Mouse (Mus musculus): ENCODE results near the gene Ndufc1. TPM values are rescaled to one million over a fixed set of nuclear protein-coding genes. Genes with fewer than 3 reads are reported as not detected.
"Not testable (repeated sequence)": the region's sequence is repeated elsewhere in the genome, so short reads cannot be mapped to it uniquely, and the experiment has no call there.

Gene Ndufc1
- polyA plus RNA-seq, 1 experiment from 2014 or later: 924 TPM

DNA sequence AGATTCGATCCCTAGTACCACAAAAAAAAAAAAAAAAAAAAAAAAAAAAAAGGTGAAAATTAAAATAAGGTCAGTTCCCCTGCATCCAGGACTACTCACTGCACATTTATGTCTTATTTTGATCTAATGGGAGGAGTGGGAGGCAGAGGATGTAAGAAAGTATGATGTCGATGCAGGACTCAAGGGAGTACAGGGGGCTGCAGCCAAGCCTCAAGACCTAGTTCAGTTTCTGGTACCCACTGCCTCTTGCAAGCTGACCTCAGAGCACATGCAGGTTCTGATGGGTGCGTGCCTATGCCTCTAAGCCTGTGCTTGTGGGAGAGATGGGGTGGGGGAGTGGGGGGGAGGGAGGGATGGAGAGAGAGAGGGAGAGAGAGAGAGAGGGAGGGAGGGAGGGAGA, 13.9 kb downstream of the Ndufc1 start:
- Histone ChIP-seq H3K9ac (no peak overlapping the region), H3K4me3 (no peak overlapping the region), H3K27me3 (peaks cover 37% of the 10 kb centered on the region), H3K4me1 (peaks cover 16% of the 10 kb centered on the region), H3K36me3 (ENCODE audit: poor library complexity, severe bottlenecking) (no peaks in the 10 kb centered on the region), H3K27ac (no peak overlapping the region), H3K4me2 (no peak overlapping the region), H3K9me3 (replicated peaks) (no peaks in the 10 kb centered on the region)
- 61% methylated on average over 3 of the region's 3 CpGs for WGBS
- no peak for ATAC-seq

DNA sequence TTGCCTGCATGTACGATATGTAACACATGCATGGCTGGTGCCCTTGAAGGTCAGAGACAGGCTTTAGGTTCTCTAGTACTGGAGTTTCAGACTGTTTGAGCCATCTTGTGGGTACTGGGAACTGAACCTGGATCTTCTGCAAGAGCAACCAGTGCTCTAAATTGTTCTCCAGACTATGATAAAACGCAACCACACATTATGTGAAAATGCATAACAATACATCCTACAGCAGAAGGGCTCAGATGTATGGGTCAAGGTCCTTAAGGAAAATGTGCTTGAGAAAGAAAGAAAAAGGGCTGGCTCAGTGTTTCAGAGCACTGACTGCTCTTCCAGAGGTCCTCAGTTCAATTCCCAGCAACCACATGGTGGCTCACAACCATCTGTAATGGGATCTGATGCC, 15.1 kb downstream of the Ndufc1 start:
- ATAC-seq: no peak
- 94% methylated on average over 2 of the region's 2 CpGs for WGBS
- Histone ChIP-seq H3K4me1 (peaks cover 17% of the 10 kb centered on the region), H3K4me3 (no peak overlapping the region), H3K9ac (no peak overlapping the region), H3K27me3 (peaks cover 40% of the 10 kb centered on the region), H3K4me2 (no peak overlapping the region), H3K9me3 (replicated peaks) (no peaks in the 10 kb centered on the region), H3K36me3 (ENCODE audit: poor library complexity, severe bottlenecking) (no peaks in the 10 kb centered on the region), H3K27ac (no peak overlapping the region)

DNA sequence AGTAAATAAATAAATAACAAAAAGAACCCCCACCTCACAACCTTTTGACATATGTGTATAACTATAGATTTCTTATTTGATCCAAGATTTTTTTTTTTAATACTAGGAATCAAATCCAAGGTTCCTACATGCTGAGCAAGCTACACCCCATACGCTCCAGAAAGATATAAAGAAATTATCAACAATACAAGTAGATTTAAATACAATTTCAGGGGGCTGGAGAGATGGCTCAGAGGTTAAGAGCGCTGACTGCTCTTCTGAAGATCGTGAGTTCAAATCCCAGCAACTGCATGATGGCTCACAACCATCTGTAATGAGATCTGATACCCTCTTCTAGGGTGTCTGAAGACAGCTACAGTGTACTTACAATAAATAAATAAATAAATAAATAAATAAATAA, 15.8 kb downstream of the Ndufc1 start:
- not testable (repeated sequence) for H3K27ac ChIP-seq; H3K9ac ChIP-seq; H3K4me2 ChIP-seq; ATAC-seq; H3K36me3 ChIP-seq (ENCODE audit: poor library complexity, severe bottlenecking); H3K9me3 ChIP-seq (replicated peaks); H3K4me3 ChIP-seq
- Histone ChIP-seq H3K4me1 (peaks cover 14% of the 10 kb centered on the region), H3K27me3 (peaks cover 40% of the 10 kb centered on the region)
- WGBS: 93% methylated on average over 3 of the region's 3 CpGs

DNA sequence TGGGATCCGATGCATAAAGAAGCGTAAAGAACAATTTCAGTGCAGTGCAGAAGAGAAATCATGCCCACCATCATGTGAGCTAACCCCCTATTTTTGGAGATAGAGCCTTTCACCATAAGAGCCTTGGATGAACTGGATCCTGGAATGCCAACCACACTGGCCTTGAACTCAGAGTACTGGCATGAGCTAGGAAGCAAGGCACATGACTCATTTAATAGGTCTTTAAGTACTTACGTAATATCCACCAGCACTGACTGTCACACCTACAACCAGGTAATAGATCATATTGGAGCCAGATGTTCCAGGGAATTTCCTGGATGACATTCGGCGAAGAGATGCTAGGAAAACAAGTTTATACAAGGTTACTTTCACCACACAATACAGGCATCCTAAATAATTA, 17.2 kb downstream of the Ndufc1 start:
- H3K36me3 ChIP-seq (ENCODE audit: poor library complexity, severe bottlenecking): no peaks in the 10 kb centered on the region
- H3K4me2 ChIP-seq: no peak overlapping the region
- peaks cover 29% of the 10 kb centered on the region for H3K27me3 ChIP-seq
- H3K4me1 ChIP-seq: peaks cover 11% of the 10 kb centered on the region
- WGBS: 97% methylated on average over 5 of the region's 5 CpGs
- no peak for ATAC-seq
- H3K4me3 ChIP-seq: no peak overlapping the region
- no peak overlapping the region for H3K9ac ChIP-seq
- no peaks in the 10 kb centered on the region for H3K9me3 ChIP-seq (replicated peaks)
- no peak overlapping the region for H3K27ac ChIP-seq

DNA sequence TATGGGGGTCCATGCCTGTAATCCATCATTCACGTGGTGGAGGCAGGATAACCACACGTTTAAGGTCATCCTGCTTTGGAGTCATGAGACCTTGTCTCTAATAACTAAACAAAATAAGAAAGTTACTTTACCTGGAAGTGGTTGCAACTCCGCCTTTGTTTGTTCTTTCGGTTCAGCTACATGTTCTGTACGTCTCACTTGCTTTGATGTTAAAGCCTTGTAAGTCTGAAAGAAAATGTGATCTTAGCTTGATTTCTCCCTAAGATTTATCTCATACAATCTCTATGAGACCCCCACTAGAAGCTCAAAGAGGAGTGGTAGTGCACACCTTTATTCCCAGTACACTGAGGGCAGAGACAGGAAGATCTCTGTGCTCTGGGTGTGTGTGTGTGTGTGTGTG, 17.7 kb downstream of the Ndufc1 start:
- Histone ChIP-seq H3K4me1 (peaks cover 6% of the 10 kb centered on the region), H3K36me3 (ENCODE audit: poor library complexity, severe bottlenecking) (no peaks in the 10 kb centered on the region), H3K9ac (no peak overlapping the region), H3K4me3 (no peak overlapping the region), H3K27ac (no peak overlapping the region), H3K4me2 (no peak overlapping the region), H3K9me3 (replicated peaks) (no peaks in the 10 kb centered on the region), H3K27me3 (peaks cover 24% of the 10 kb centered on the region)
- no peak for ATAC-seq
- 91% methylated on average over 5 of the region's 5 CpGs for WGBS

DNA sequence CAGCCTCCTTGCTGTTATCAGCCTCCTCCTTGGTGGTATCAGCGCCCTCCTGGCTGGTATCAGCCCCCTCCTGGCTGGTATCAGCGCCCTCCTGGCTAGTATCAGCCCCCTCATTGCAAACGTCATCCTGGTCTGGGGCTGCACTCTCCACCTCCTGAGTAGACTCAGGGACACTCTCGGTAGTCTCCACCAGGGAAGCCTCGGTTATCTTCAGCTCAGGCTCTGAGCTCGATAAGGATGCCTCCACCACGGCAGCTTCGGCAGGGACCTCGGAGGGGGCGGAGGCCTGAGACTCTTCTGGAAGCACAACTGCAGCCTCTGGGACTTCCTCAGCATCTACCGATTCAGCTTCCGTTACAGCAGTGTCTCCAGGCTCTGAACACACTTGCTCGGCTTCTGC, 19.9 kb downstream of the Ndufc1 start:
- ATAC-seq: no peak
- Histone ChIP-seq H3K27me3 (peaks cover 14% of the 10 kb centered on the region; the same call in 1 of the 2 replicates), H3K4me1 (peaks cover 5% of the 10 kb centered on the region), H3K9me3 (replicated peaks) (no peaks in the 10 kb centered on the region), H3K27ac (no peak overlapping the region), H3K9ac (peak overlapping the region; percentile 30), H3K36me3 (ENCODE audit: poor library complexity, severe bottlenecking) (no peaks in the 10 kb centered on the region), H3K4me2 (peak overlapping the region; percentile 41), H3K4me3 (peak overlapping the region; percentile 9; the same call in 1 of the 2 replicates)
- WGBS: 7% methylated on average over 13 of the region's 13 CpGs

DNA sequence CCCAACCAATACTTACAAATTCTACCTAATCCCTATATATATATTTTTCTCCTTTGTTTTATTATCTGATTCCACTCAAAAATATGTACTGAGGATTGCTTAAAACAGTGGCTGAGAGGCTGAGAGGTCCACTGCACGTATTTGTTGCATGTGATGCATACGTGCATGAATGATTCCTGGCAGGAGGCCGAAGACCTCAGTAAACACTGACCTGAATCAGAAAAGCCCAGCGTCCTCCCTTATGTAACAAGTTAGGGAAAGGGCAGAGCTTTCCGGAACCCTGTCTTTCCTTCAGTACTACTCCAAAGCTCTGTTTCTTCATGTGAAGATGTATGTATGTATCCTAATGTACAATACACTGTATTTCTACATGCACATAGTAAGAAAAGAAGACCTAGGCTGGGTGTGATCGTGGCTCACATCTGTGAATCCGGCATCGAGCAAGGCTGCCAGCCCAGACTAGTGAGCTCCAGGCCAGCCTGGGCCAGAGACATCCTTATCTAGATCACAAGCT, 20.9 kb downstream of the Ndufc1 start:
- H3K36me3 ChIP-seq (ENCODE audit: poor library complexity, severe bottlenecking): no peaks in the 10 kb centered on the region
- H3K4me3 ChIP-seq: no peak overlapping the region
- 46% methylated on average over 8 of the region's 8 CpGs for WGBS
- H3K27ac ChIP-seq: no peak overlapping the region
- peaks cover 14% of the 10 kb centered on the region; the same call in 1 of the 2 replicates for H3K27me3 ChIP-seq
- ATAC-seq: no peak
- no peak overlapping the region for H3K4me2 ChIP-seq
- H3K4me1 ChIP-seq: peaks cover 5% of the 10 kb centered on the region
- H3K9ac ChIP-seq: no peak overlapping the region
- H3K9me3 ChIP-seq (replicated peaks): no peaks in the 10 kb centered on the region

DNA sequence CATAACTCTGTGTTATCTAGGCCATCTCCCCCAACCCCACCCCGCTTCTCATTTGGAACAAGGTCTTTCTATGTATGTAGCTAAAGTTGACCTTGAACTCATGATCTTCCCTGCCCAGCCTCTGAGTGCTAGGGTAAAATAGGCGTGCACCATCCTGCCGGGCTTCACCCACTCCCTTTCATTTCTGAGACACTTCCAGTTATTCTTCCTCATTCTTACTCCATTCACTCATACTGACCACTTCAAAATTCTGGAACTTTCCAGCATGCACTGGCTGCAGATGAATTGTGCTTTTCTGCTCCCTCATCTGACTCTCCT, 21.7 kb downstream of the Ndufc1 start:
- no peak for ATAC-seq
- Histone ChIP-seq H3K9me3 (replicated peaks) (no peaks in the 10 kb centered on the region), H3K4me2 (no peak overlapping the region), H3K4me3 (no peak overlapping the region), H3K4me1 (peaks cover 5% of the 10 kb centered on the region), H3K9ac (no peak overlapping the region), H3K36me3 (ENCODE audit: poor library complexity, severe bottlenecking) (no peaks in the 10 kb centered on the region), H3K27ac (no peak overlapping the region), H3K27me3 (peaks cover 14% of the 10 kb centered on the region; the same call in 1 of the 2 replicates)
- WGBS: 82% methylated on average over 3 of the region's 3 CpGs

DNA sequence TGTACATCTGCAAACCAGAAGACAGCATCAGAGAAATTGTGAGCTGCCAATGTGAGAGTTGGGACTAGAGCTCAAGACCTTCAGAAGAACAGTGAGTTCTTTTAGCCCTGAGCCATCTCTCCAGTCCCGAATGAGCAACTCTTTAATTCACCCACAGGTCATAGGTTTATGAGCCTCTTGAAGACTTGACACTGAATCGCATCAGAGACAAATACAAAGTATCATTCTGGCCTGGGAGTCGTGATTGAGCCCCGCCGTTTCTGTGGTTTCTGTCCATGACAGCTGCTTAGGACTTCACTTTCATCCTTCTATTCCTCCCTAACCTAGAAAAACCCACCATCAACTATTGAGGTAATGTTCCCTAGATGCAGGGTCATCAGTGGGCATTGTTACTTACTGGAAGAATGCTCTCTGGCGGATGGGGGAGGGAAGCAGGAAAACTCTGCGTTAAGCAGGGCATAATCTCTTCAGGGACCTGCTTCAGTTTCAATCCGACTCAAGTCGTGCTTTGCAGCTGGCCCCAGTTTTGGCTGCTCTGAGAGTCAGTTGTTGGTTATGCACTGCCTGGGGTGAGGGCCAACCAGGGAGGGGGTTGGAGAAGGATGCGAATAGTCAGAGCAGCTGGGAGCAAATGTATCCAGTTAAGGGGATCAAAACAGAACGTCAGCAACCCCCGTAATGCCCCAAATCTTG, 22.2 kb downstream of the Ndufc1 start:
- Histone ChIP-seq H3K27ac (no peak overlapping the region), H3K4me3 (no peak overlapping the region), H3K4me1 (peaks cover 5% of the 10 kb centered on the region), H3K27me3 (peaks cover 14% of the 10 kb centered on the region; the same call in 1 of the 2 replicates), H3K4me2 (no peak overlapping the region), H3K9me3 (replicated peaks) (no peaks in the 10 kb centered on the region), H3K9ac (no peak overlapping the region), H3K36me3 (ENCODE audit: poor library complexity, severe bottlenecking) (no peaks in the 10 kb centered on the region)
- 45% methylated on average over 12 of the region's 12 CpGs for WGBS
- ATAC-seq: no peak

DNA sequence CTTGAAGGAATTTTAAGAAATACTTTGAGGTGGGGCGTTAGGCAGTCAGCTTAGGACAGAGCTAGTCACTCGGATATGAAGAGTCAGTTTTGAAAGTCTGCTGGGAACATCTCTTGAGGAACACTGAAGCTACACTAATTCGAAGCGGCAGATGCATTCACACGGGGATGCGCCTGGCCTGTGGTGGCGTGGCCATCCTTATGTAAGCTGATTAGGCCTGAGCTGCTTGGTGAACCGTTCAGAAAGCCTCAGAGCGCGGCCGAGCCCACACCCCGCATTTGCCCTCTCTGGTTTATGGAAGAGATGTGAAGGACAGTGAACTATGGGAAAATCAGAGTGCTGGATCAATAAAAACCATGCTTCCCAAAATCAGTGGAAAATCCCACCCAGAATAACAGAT, 25.4 kb downstream of the Ndufc1 start:
- no peak overlapping the region for H3K27ac ChIP-seq
- no peak overlapping the region for H3K9ac ChIP-seq
- no peak overlapping the region for H3K4me2 ChIP-seq
- no peaks in the 10 kb centered on the region for H3K9me3 ChIP-seq (replicated peaks)
- H3K27me3 ChIP-seq: peaks cover 4% of the 10 kb centered on the region; the same call in 1 of the 2 replicates
- no peaks in the 10 kb centered on the region for H3K4me1 ChIP-seq
- ATAC-seq: no peak
- 24% methylated on average over 12 of the region's 12 CpGs for WGBS
- no peak overlapping the region for H3K4me3 ChIP-seq
- H3K36me3 ChIP-seq (ENCODE audit: poor library complexity, severe bottlenecking): no peaks in the 10 kb centered on the region

DNA sequence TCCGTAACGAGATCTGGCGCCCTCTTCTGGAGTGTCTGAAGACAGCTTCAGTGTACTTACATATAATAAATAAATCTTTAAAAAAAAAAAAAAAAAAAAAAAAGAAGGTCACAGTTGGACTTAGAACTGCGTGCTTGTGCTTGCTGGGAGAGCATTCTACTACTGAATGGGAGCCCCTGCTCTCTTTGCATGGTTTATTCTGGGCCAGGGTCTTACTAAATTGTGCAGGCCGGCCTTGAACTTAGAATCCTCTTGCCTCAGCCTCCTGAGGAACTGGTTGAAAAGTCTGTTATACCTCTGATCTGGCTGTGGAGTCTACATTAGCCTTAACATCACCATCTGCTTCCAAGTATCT, 28.2 kb downstream of the Ndufc1 start:
- no peak overlapping the region for H3K9ac ChIP-seq
- WGBS: 76% methylated on average over 2 of the region's 5 CpGs
- no peaks in the 10 kb centered on the region for H3K27me3 ChIP-seq
- H3K4me3 ChIP-seq: no peak overlapping the region
- no peak overlapping the region for H3K4me2 ChIP-seq
- H3K4me1 ChIP-seq: no peaks in the 10 kb centered on the region
- H3K36me3 ChIP-seq (ENCODE audit: poor library complexity, severe bottlenecking): no peaks in the 10 kb centered on the region
- no peak for ATAC-seq
- H3K9me3 ChIP-seq (replicated peaks): no peaks in the 10 kb centered on the region
- H3K27ac ChIP-seq: no peak overlapping the region

DNA sequence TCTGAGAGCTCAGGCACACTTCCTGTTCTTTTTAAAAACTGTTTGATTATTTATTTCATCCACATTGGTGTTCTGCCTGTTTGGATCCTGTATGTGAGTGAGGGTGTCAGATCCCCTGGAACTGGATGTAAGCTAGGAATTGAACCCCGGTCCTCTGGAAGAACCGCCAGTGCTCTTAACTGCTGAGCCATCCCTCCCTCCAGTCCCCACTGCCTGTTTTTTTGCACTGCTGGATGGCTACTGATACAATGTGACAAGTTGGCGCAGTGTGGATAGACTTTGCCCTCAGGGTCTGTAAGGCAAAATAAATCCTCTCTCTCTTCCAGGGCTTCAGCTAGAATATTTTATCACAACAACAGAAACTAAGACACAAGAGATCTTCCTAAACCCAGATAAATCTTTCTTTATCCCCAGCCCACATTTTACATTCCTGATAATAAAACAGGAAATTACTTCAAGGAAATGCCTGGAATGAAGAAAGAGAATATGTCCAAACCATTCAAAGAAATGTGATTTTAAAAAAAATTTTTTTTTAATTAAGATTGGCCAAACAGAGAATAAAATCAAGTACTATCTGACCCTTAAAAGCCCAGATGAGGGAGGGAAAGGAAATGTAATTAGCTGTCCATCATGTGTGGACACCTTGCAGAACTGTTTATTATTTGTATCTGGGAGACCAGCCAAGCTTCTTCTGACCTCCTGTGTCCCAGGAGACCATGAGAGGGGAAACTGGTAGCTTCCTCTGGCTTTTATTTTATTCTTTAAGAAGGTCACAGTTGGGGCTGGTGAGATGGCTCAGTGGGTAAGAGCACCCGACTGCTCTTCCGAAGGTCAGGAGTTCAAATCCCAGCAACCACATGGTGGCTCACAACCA, 28.8 kb downstream of the Ndufc1 start:
- H3K9me3 ChIP-seq (replicated peaks): no peaks in the 10 kb centered on the region
- H3K4me1 ChIP-seq: no peaks in the 10 kb centered on the region
- WGBS: 85% methylated on average over 5 of the region's 5 CpGs
- ATAC-seq: no peak
- no peak overlapping the region for H3K9ac ChIP-seq
- no peaks in the 10 kb centered on the region for H3K36me3 ChIP-seq (ENCODE audit: poor library complexity, severe bottlenecking)
- H3K4me3 ChIP-seq: no peak overlapping the region
- H3K4me2 ChIP-seq: no peak overlapping the region
- no peak overlapping the region for H3K27ac ChIP-seq
- H3K27me3 ChIP-seq: no peaks in the 10 kb centered on the region

Measured in forebrain, embryonic 13.5 days (tissue).